Mouse (Mus musculus) lung, embryonic 15.5 days (tissue): ENCODE data around the gene Otud7b. TPM values are rescaled to one million over a fixed set of nuclear protein-coding genes. Genes with fewer than 3 reads are reported as not detected.
A peak's percentile ranks its signal among the peaks of the same experiment; 100 is the strongest.

Experiments used
- ATAC-seq: fragments of 200-750 bp; cut with Nextera tagmentation; 2 replicates; pipeline ENCODE4 v1.8.0; 2017; ENCODE audit warnings: moderate number of reproducible peaks, borderline replicate concordance; ENCODE audit not compliant: low FRiP score, low TSS enrichment; ENCODE audit errors: extremely low read depth
- H3K27ac ChIP-seq: fragments of 300-500 bp; sonication (generic); 2 replicates; pipeline ENCODE4 v1.5.1; 2015; ENCODE audit warnings: moderate library complexity, mild to moderate bottlenecking, inconsistent platforms
- H3K27me3 ChIP-seq: fragments of 300-500 bp; sonication (generic); 2 replicates; pipeline ENCODE4 v1.6.1; 2015; ENCODE audit warnings: inconsistent platforms
- H3K36me3 ChIP-seq: fragments of 300-500 bp; sonication (generic); 2 replicates; pipeline ENCODE4 v1.6.1; 2015; ENCODE audit warnings: inconsistent platforms
- H3K4me1 ChIP-seq: fragments of 300-500 bp; sonication (generic); 2 replicates; pipeline ENCODE4 v1.6.1; 2015; ENCODE audit warnings: inconsistent platforms
- H3K4me2 ChIP-seq: fragments of 300-500 bp; sonication (generic); 2 replicates; pipeline ENCODE4 v1.6.1; 2015; ENCODE audit warnings: inconsistent platforms, mild to moderate bottlenecking, moderate library complexity
- H3K4me3 ChIP-seq: fragments of 300-500 bp; sonication (generic); 2 replicates; pipeline ENCODE4 v1.5.1; 2015; ENCODE audit warnings: mild to moderate bottlenecking, inconsistent platforms
- H3K9ac ChIP-seq: fragments of 300-500 bp; sonication (generic); 2 replicates; pipeline ENCODE4 v1.6.1; 2015; ENCODE audit warnings: inconsistent platforms
- H3K9me3 ChIP-seq: fragments of 300-500 bp; sonication (generic); 2 replicates; pipeline ENCODE4 v1.6.1; 2016; ENCODE audit warnings: inconsistent platforms
- WGBS: fragments of 180-500 bp; shearing (Covaris S2); methylation state at CpG from one replicate; pipeline ENCODE4 v1.1.7; 2015; 5-methylcytosine and 5-hydroxymethylcytosine counted together
- polyA plus RNA-seq: library from polyadenylated mRNA; unstranded; fragments of >200 nt; fragmentation: Nextera tagmentation; extraction: Ambion mirVana; gene quantifications from 2 replicates; pipeline ENCODE4 v1.2.1, GENCODE M21; 2015

Gene Otud7b
- polyA plus RNA-seq, 1 experiment from 2014 or later, result 22.0 TPM

- no peaks in the 10 kb centered on the region for H3K9me3 ChIP-seq
- no peak overlapping the region for H3K4me2 ChIP-seq
- H3K27me3 ChIP-seq, result no peaks in the 10 kb centered on the region
- H3K4me3 ChIP-seq, result no peak overlapping the region
- ATAC-seq, result no peak
- H3K27ac ChIP-seq, result no peak overlapping the region
- H3K9ac ChIP-seq, result no peak overlapping the region
- 81% methylated on average over 4 of the region's 4 CpGs for WGBS
- no peaks in the 10 kb centered on the region for H3K36me3 ChIP-seq
- no peaks in the 10 kb centered on the region for H3K4me1 ChIP-seq
Measured at GRCm38 (mm10) chr3:96087801-96088200, 16.5 kb upstream of the Otud7b start.

- no peak overlapping the region for H3K27ac ChIP-seq
- H3K9me3 ChIP-seq, result no peaks in the 10 kb centered on the region
- H3K4me1 ChIP-seq, result no peaks in the 10 kb centered on the region
- H3K4me3 ChIP-seq, result no peak overlapping the region
- 41% methylated on average over 2 of the region's 2 CpGs for WGBS
- H3K27me3 ChIP-seq, result no peaks in the 10 kb centered on the region
- H3K36me3 ChIP-seq, result no peaks in the 10 kb centered on the region
- H3K9ac ChIP-seq, result no peak overlapping the region
- H3K4me2 ChIP-seq, result no peak overlapping the region
- ATAC-seq, result no peak
Measured at GRCm38 (mm10) chr3:96089882-96090489, 14.3 kb upstream of the Otud7b start.

GRCm38 (mm10) chr3:96091146-96091545 is 13.2 kb upstream of the Otud7b start:
- H3K36me3 ChIP-seq, result no peaks in the 10 kb centered on the region
- WGBS, result 66% methylated on average over 2 of the region's 2 CpGs
- no peaks in the 10 kb centered on the region for H3K27me3 ChIP-seq
- no peak overlapping the region for H3K27ac ChIP-seq
- H3K4me1 ChIP-seq, result no peaks in the 10 kb centered on the region
- no peak overlapping the region for H3K4me2 ChIP-seq
- H3K9me3 ChIP-seq, result no peaks in the 10 kb centered on the region
- no peak overlapping the region for H3K4me3 ChIP-seq
- no peak overlapping the region for H3K9ac ChIP-seq
- no peak for ATAC-seq

- no peak overlapping the region for H3K9ac ChIP-seq
- no peaks in the 10 kb centered on the region for H3K4me1 ChIP-seq
- no peaks in the 10 kb centered on the region for H3K9me3 ChIP-seq
- H3K4me2 ChIP-seq, result no peak overlapping the region
- 53% methylated on average over 6 of the region's 6 CpGs for WGBS
- H3K4me3 ChIP-seq, result no peak overlapping the region
- no peaks in the 10 kb centered on the region for H3K36me3 ChIP-seq
- ATAC-seq, result no peak
- H3K27ac ChIP-seq, result no peak overlapping the region
- H3K27me3 ChIP-seq, result no peaks in the 10 kb centered on the region
Measured at GRCm38 (mm10) chr3:96091966-96092365, 12.4 kb upstream of the Otud7b start.

- Histone ChIP-seq H3K4me2 (no peak overlapping the region), H3K9me3 (no peaks in the 10 kb centered on the region), H3K9ac (no peak overlapping the region), H3K4me1 (no peaks in the 10 kb centered on the region; the same call in 1 of the 2 replicates), H3K4me3 (no peak overlapping the region), H3K27me3 (no peaks in the 10 kb centered on the region), H3K27ac (no peak overlapping the region), H3K36me3 (no peaks in the 10 kb centered on the region)
- ATAC-seq, result no peak
- WGBS, result 56% methylated on average over 13 of the region's 13 CpGs
Measured at GRCm38 (mm10) chr3:96093509-96093908, 10.8 kb upstream of the Otud7b start.

- Histone ChIP-seq H3K4me2 (peak overlapping the region; percentile 25; the same call in 1 of the 2 replicates), H3K27ac (no peak overlapping the region), H3K36me3 (no peaks in the 10 kb centered on the region), H3K4me1 (peaks cover 4% of the 10 kb centered on the region), H3K9ac (no peak overlapping the region), H3K4me3 (no peak overlapping the region), H3K9me3 (no peaks in the 10 kb centered on the region), H3K27me3 (no peaks in the 10 kb centered on the region)
- ATAC-seq, result peak; percentile 55; the same call in 1 of the 2 replicates
- WGBS, result 44% methylated on average over 13 of the region's 13 CpGs
Measured at GRCm38 (mm10) chr3:96094203-96094602, 10.1 kb upstream of the Otud7b start.

- Histone ChIP-seq H3K27me3 (no peaks in the 10 kb centered on the region), H3K9me3 (no peaks in the 10 kb centered on the region), H3K9ac (no peak overlapping the region), H3K4me2 (no peak overlapping the region), H3K36me3 (no peaks in the 10 kb centered on the region), H3K4me3 (no peak overlapping the region), H3K4me1 (peaks cover 15% of the 10 kb centered on the region), H3K27ac (no peak overlapping the region)
- ATAC-seq, result no peak
- WGBS, result 54% methylated on average over 4 of the region's 4 CpGs
Measured at GRCm38 (mm10) chr3:96098168-96098567, 6.2 kb upstream of the Otud7b start.

GRCm38 (mm10) chr3:96098616-96099267 is 5.6 kb upstream of the Otud7b start:
- no peaks in the 10 kb centered on the region for H3K27me3 ChIP-seq
- no peak overlapping the region for H3K4me3 ChIP-seq
- H3K9ac ChIP-seq, result no peak overlapping the region
- H3K27ac ChIP-seq, result 0 out of 2 replicates have a peak overlapping the region, but pooled peaks have one; percentile 33
- H3K4me1 ChIP-seq, result peaks cover 20% of the 10 kb centered on the region
- no peaks in the 10 kb centered on the region for H3K36me3 ChIP-seq
- WGBS, result 25% methylated on average over 7 of the region's 7 CpGs
- H3K4me2 ChIP-seq, result no peak overlapping the region
- H3K9me3 ChIP-seq, result no peaks in the 10 kb centered on the region
- peak; percentile 50 for ATAC-seq

GRCm38 (mm10) chr3:96102100-96102872 is 2.0 kb upstream of the Otud7b start:
- Histone ChIP-seq H3K27me3 (no peaks in the 10 kb centered on the region), H3K9me3 (no peaks in the 10 kb centered on the region), H3K4me3 (peak overlapping the region; percentile 26), H3K36me3 (no peaks in the 10 kb centered on the region), H3K9ac (0 out of 2 replicates have a peak overlapping the region, but pooled peaks have one; percentile 24), H3K4me1 (peaks cover 40% of the 10 kb centered on the region), H3K27ac (no peak overlapping the region), H3K4me2 (peak overlapping the region; percentile 51)
- no peak for ATAC-seq
- 15% methylated on average over 14 of the region's 14 CpGs for WGBS

GRCm38 (mm10) chr3:96103901-96104260 is 446 bp upstream of the Otud7b start:
- H3K4me1 ChIP-seq, result peaks cover 37% of the 10 kb centered on the region
- no peaks in the 10 kb centered on the region for H3K9me3 ChIP-seq
- H3K4me2 ChIP-seq, result peak overlapping the region; percentile 81
- ATAC-seq, result peak; percentile 56; the same call in 1 of the 2 replicates
- H3K4me3 ChIP-seq, result peak overlapping the region; percentile 95
- peak overlapping the region; percentile 91 for H3K9ac ChIP-seq
- 0% methylated on average over 8 of the region's 8 CpGs for WGBS
- no peaks in the 10 kb centered on the region for H3K27me3 ChIP-seq
- no peaks in the 10 kb centered on the region for H3K36me3 ChIP-seq
- peak overlapping the region; percentile 96 for H3K27ac ChIP-seq

GRCm38 (mm10) chr3:96105232-96105747 is 963 bp downstream of the Otud7b start:
- Histone ChIP-seq H3K9me3 (no peaks in the 10 kb centered on the region), H3K9ac (peak overlapping the region; percentile 91), H3K27me3 (no peaks in the 10 kb centered on the region), H3K4me3 (peak overlapping the region; percentile 95), H3K27ac (peak overlapping the region; percentile 96; the same call in 1 of the 2 replicates), H3K36me3 (no peaks in the 10 kb centered on the region), H3K4me1 (peaks cover 35% of the 10 kb centered on the region), H3K4me2 (peak overlapping the region; percentile 81)
- ATAC-seq, result no peak
- WGBS, result 9% methylated on average over 10 of the region's 10 CpGs
